Mouse (Mus musculus): Measurements from ENCODE around the gene Rnf181. TPM values are rescaled to one million over a fixed set of nuclear protein-coding genes. Genes with fewer than 3 reads are reported as not detected.
A peak's percentile ranks its signal among the peaks of the same experiment; 100 is the strongest.

Gene Rnf181
- polyA plus RNA-seq, 1 experiment from 2014 or later, result 86.5 TPM

- H3K27ac ChIP-seq (ENCODE audit: low read length), result peak overlapping the region; percentile 95
- ATAC-seq (ENCODE audit: low read depth), result peak; percentile 17
- H3K9me3 ChIP-seq (replicated peaks; ENCODE audit: control insufficient read depth, low read length), result no peaks in the 10 kb centered on the region
- no peaks in the 10 kb centered on the region for H3K27me3 ChIP-seq (ENCODE audit: control insufficient read depth, insufficient read depth, low read depth, low read length)
- peaks cover 63% of the 10 kb centered on the region for H3K4me1 ChIP-seq (ENCODE audit: control insufficient read depth, low read depth, low read length)
- H3K4me2 ChIP-seq (ENCODE audit: low read depth, low read length), result peak overlapping the region; percentile 74
- peak overlapping the region; percentile 84 for H3K4me3 ChIP-seq (ENCODE audit: low read depth, low read length)
- H3K36me3 ChIP-seq (ENCODE audit: control insufficient read depth, insufficient read depth), result peaks cover 6% of the 10 kb centered on the region; the same call in 1 of the 2 replicates
- peak overlapping the region; percentile 94 for H3K9ac ChIP-seq (ENCODE audit: low read depth, low read length)
- 13% methylated on average over 7 of the region's 7 CpGs for WGBS (ENCODE audit: insufficient replicate concordance)
Observed at GRCm38 (mm10) chr6:72379377-72380130, 12.8 kb upstream of the Rnf181 start.

GRCm38 (mm10) chr6:72378510-72379234, 11.9 kb upstream of the Rnf181 start:
- Histone ChIP-seq H3K27ac (ENCODE audit: low read length) (no peak overlapping the region; the same call in 1 of the 2 replicates), H3K4me2 (ENCODE audit: low read depth, low read length) (peak overlapping the region; percentile 74), H3K4me1 (ENCODE audit: control insufficient read depth, low read depth, low read length) (peaks cover 59% of the 10 kb centered on the region), H3K9me3 (replicated peaks; ENCODE audit: control insufficient read depth, low read length) (no peaks in the 10 kb centered on the region), H3K4me3 (ENCODE audit: low read depth, low read length) (peak overlapping the region; percentile 84), H3K36me3 (ENCODE audit: control insufficient read depth, insufficient read depth) (no peaks in the 10 kb centered on the region), H3K27me3 (ENCODE audit: control insufficient read depth, insufficient read depth, low read depth, low read length) (no peaks in the 10 kb centered on the region), H3K9ac (ENCODE audit: low read depth, low read length) (peak overlapping the region; percentile 94; the same call in 1 of the 2 replicates)
- no peak for ATAC-seq (ENCODE audit: low read depth)
- WGBS (ENCODE audit: insufficient replicate concordance), result 53% methylated on average over 8 of the region's 8 CpGs

GRCm38 (mm10) chr6:72374820-72375563, 8.2 kb upstream of the Rnf181 start:
- Histone ChIP-seq H3K4me1 (ENCODE audit: control insufficient read depth, low read depth, low read length) (peaks cover 50% of the 10 kb centered on the region), H3K27ac (ENCODE audit: low read length) (no peak overlapping the region), H3K36me3 (ENCODE audit: control insufficient read depth, insufficient read depth) (no peaks in the 10 kb centered on the region; the same call in 1 of the 2 replicates), H3K4me3 (ENCODE audit: low read depth, low read length) (no peak overlapping the region), H3K9me3 (replicated peaks; ENCODE audit: control insufficient read depth, low read length) (no peaks in the 10 kb centered on the region), H3K9ac (ENCODE audit: low read depth, low read length) (peak overlapping the region; percentile 2; the same call in 1 of the 2 replicates), H3K4me2 (ENCODE audit: low read depth, low read length) (peak overlapping the region; percentile 41), H3K27me3 (ENCODE audit: control insufficient read depth, insufficient read depth, low read depth, low read length) (no peaks in the 10 kb centered on the region)
- WGBS (ENCODE audit: insufficient replicate concordance), result 20% methylated on average over 15 of the region's 15 CpGs
- peak; percentile 75 for ATAC-seq (ENCODE audit: low read depth)

DNA sequence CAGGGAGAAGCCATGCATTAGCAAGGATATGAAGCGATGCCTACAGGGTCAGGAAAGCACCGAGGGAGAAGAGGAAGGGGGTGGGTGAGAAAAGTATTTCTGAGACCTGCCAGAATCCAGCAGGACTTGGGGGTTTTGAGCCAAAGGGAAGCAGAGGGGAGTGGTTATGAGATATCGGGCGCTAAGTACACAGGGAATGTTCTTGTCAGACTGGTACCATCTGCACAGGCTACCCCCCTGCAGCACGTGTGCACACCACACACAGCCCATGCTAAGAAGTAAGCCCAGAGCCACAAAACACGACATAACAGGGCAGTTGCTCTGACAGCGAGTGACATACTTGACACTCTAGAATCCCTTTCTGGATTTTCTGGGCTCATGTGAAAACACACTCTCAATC, 7.5 kb upstream of the Rnf181 start:
- Histone ChIP-seq H3K9me3 (replicated peaks; ENCODE audit: control insufficient read depth, low read length) (no peaks in the 10 kb centered on the region), H3K36me3 (ENCODE audit: control insufficient read depth, insufficient read depth) (no peaks in the 10 kb centered on the region; the same call in none of the 2 replicates), H3K9ac (ENCODE audit: low read depth, low read length) (no peak overlapping the region), H3K27me3 (ENCODE audit: control insufficient read depth, insufficient read depth, low read depth, low read length) (no peaks in the 10 kb centered on the region), H3K4me1 (ENCODE audit: control insufficient read depth, low read depth, low read length) (peaks cover 44% of the 10 kb centered on the region), H3K4me2 (ENCODE audit: low read depth, low read length) (no peak overlapping the region), H3K27ac (ENCODE audit: low read length) (no peak overlapping the region), H3K4me3 (ENCODE audit: low read depth, low read length) (no peak overlapping the region)
- ATAC-seq (ENCODE audit: low read depth), result peak; percentile 23; the same call in 1 of the 2 replicates
- WGBS (ENCODE audit: insufficient replicate concordance), result 45% methylated on average over 7 of the region's 7 CpGs

DNA sequence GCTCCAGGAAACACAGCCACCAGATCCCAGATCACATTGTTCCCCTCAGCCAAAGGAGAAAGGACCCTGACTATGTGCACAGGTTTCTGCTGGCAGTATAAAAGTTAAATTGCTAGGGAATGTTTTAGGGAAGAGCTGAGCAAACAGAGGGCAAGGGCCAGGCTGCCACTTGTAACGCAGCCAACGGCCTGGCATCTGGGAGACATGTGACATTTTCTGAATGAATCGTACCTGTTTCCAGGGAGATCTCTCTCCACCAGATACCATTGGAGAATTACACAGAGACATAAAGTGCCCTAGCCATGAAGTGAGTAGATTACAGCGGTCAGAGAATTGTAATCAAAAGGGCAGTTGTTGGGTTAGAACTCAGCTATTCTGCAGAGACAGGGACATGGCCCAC, 6.4 kb upstream of the Rnf181 start:
- Histone ChIP-seq H3K4me1 (ENCODE audit: control insufficient read depth, low read depth, low read length) (peaks cover 35% of the 10 kb centered on the region), H3K4me3 (ENCODE audit: low read depth, low read length) (no peak overlapping the region), H3K36me3 (ENCODE audit: control insufficient read depth, insufficient read depth) (peaks cover 3% of the 10 kb centered on the region), H3K9me3 (replicated peaks; ENCODE audit: control insufficient read depth, low read length) (no peaks in the 10 kb centered on the region), H3K9ac (ENCODE audit: low read depth, low read length) (no peak overlapping the region), H3K27me3 (ENCODE audit: control insufficient read depth, insufficient read depth, low read depth, low read length) (no peaks in the 10 kb centered on the region), H3K4me2 (ENCODE audit: low read depth, low read length) (no peak overlapping the region), H3K27ac (ENCODE audit: low read length) (no peak overlapping the region)
- ATAC-seq (ENCODE audit: low read depth), result no peak
- 85% methylated on average over 4 of the region's 4 CpGs for WGBS (ENCODE audit: insufficient replicate concordance)

DNA sequence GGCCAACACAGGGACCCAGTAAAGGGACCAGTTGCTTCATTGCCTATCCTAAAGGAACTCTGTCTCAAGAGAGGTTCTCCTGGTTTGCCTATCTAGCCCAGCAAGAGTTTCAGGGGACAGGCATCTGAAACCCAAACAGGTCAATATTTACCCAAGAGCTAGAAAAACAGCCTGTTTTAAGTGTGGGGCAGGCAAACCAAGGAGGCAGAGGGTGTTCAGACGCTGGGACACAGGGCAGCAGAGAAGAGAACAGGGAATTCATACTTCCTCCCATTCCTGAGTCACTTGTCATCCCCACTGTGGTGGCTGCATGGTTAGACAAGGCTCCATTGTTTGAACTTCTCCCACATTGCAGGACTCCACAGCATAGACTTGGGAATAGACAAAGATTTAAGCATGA, 4.8 kb upstream of the Rnf181 start:
- Histone ChIP-seq H3K27me3 (ENCODE audit: control insufficient read depth, insufficient read depth, low read depth, low read length) (no peaks in the 10 kb centered on the region), H3K9me3 (replicated peaks; ENCODE audit: control insufficient read depth, low read length) (no peaks in the 10 kb centered on the region), H3K36me3 (ENCODE audit: control insufficient read depth, insufficient read depth) (peaks cover 3% of the 10 kb centered on the region), H3K4me2 (ENCODE audit: low read depth, low read length) (no peak overlapping the region), H3K4me1 (ENCODE audit: control insufficient read depth, low read depth, low read length) (peaks cover 30% of the 10 kb centered on the region), H3K27ac (ENCODE audit: low read length) (no peak overlapping the region), H3K9ac (ENCODE audit: low read depth, low read length) (no peak overlapping the region), H3K4me3 (ENCODE audit: low read depth, low read length) (no peak overlapping the region)
- 43% methylated on average over 1 of the region's 1 CpGs for WGBS (ENCODE audit: insufficient replicate concordance)
- ATAC-seq (ENCODE audit: low read depth), result no peak

DNA sequence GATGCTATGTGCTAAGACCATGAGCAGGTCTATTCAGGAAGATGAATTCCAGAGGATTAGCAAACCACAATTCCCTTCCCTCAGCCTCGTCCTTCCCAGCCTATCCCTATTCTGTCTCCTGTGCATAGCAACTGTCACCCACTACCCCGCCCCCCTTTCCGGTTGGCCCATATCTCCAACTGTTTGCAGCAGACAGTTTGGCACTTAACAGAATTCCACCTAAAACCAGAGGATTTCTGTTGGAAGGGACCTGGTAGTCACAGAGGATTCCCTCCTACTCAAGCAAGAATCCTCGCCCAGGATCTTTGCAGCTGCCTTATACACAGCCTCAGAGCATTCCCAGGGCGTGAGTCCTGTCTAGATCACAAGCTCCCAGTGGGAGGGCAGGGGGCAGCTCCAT, 4.4 kb upstream of the Rnf181 start:
- WGBS (ENCODE audit: insufficient replicate concordance), result 61% methylated on average over 5 of the region's 5 CpGs
- Histone ChIP-seq H3K4me1 (ENCODE audit: control insufficient read depth, low read depth, low read length) (peaks cover 30% of the 10 kb centered on the region), H3K27me3 (ENCODE audit: control insufficient read depth, insufficient read depth, low read depth, low read length) (no peaks in the 10 kb centered on the region), H3K9me3 (replicated peaks; ENCODE audit: control insufficient read depth, low read length) (no peaks in the 10 kb centered on the region), H3K9ac (ENCODE audit: low read depth, low read length) (no peak overlapping the region), H3K36me3 (ENCODE audit: control insufficient read depth, insufficient read depth) (peaks cover 3% of the 10 kb centered on the region), H3K27ac (ENCODE audit: low read length) (no peak overlapping the region), H3K4me3 (ENCODE audit: low read depth, low read length) (no peak overlapping the region), H3K4me2 (ENCODE audit: low read depth, low read length) (no peak overlapping the region)
- no peak for ATAC-seq (ENCODE audit: low read depth)

- H3K4me3 ChIP-seq (ENCODE audit: low read depth, low read length), result no peak overlapping the region
- H3K9me3 ChIP-seq (replicated peaks; ENCODE audit: control insufficient read depth, low read length), result no peaks in the 10 kb centered on the region
- no peak overlapping the region for H3K9ac ChIP-seq (ENCODE audit: low read depth, low read length)
- H3K27me3 ChIP-seq (ENCODE audit: control insufficient read depth, insufficient read depth, low read depth, low read length), result no peaks in the 10 kb centered on the region
- no peak overlapping the region for H3K27ac ChIP-seq (ENCODE audit: low read length)
- ATAC-seq (ENCODE audit: low read depth), result no peak
- WGBS (ENCODE audit: insufficient replicate concordance), result 79% methylated on average over 12 of the region's 12 CpGs
- no peak overlapping the region for H3K4me2 ChIP-seq (ENCODE audit: low read depth, low read length)
- H3K36me3 ChIP-seq (ENCODE audit: control insufficient read depth, insufficient read depth), result peaks cover 3% of the 10 kb centered on the region
- H3K4me1 ChIP-seq (ENCODE audit: control insufficient read depth, low read depth, low read length), result peaks cover 28% of the 10 kb centered on the region
Observed at GRCm38 (mm10) chr6:72370091-72370490, 3.3 kb upstream of the Rnf181 start.
